Mouse (Mus musculus): ENCODE results near the gene Rps29. TPM values are rescaled to one million over a fixed set of nuclear protein-coding genes. Genes with fewer than 3 reads are reported as not detected.

Rps29 gene
- polyA plus RNA-seq, 2 experiments = 1,849 to 2,273 TPM

GRCm38 (mm10) chr12:69198985-69199384 lies 40.0 kb upstream of the Rps29 start:
- H3K9ac ChIP-seq (ENCODE audit: low read depth, low read length, severe bottlenecking) = no peak overlapping the region
- peaks cover 31% of the 10 kb centered on the region for H3K36me3 ChIP-seq (ENCODE audit: control insufficient read depth, insufficient read depth, low read length)
- TF ChIP-seq POLR2A (IDR thresholded peaks at IDR 0.05; ENCODE audit: borderline replicate concordance, extremely low read depth, insufficient read depth, insufficient read length) = no peak
- H3K27me3 ChIP-seq (ENCODE audit: control insufficient read depth, insufficient read depth, low read length) = no peaks in the 10 kb centered on the region
- H3K4me1 ChIP-seq (ENCODE audit: control insufficient read depth, insufficient read depth, low read length) = peaks cover 16% of the 10 kb centered on the region
- H3K27ac ChIP-seq (replicated peaks; ENCODE audit: low read depth, low read length) = no peak overlapping the region
- H3K9me3 ChIP-seq (ENCODE audit: control insufficient read depth, low read length) = no peaks in the 10 kb centered on the region
- H3K4me3 ChIP-seq (replicated peaks; ENCODE audit: low read length) = 0 out of 2 replicates have a peak overlapping the region, but pooled peaks have one; percentile 95
- peak overlapping the region; percentile 90; the same call in 1 of the 2 replicates for H3K4me2 ChIP-seq (replicated peaks; ENCODE audit: low read depth, low read length, severe bottlenecking)
- DNase-seq (ENCODE audit: low spot score) (no peak), ATAC-seq (ENCODE audit: low FRiP score, low read depth) (no peak)

GRCm38 (mm10) chr12:69198164-69198535 lies 39.2 kb upstream of the Rps29 start, which contains the start of gene Dnaaf2:
Gene Dnaaf2 (minus strand): TSS chr12:69198429.
- 2% methylated on average over 16 of the region's 18 CpGs for WGBS
- Histone ChIP-seq H3K4me1 (ENCODE audit: control insufficient read depth, insufficient read depth, low read length) (peaks cover 16% of the 10 kb centered on the region), H3K36me3 (ENCODE audit: control insufficient read depth, insufficient read depth, low read length) (peaks cover 27% of the 10 kb centered on the region), H3K4me3 (replicated peaks; ENCODE audit: low read length) (peak within 1 kb of the TSS; percentile 95), H3K9ac (ENCODE audit: low read depth, low read length, severe bottlenecking) (peak within 1 kb of the TSS; percentile 84), H3K4me2 (replicated peaks; ENCODE audit: low read depth, low read length, severe bottlenecking) (peak within 1 kb of the TSS; percentile 90), H3K27ac (replicated peaks; ENCODE audit: low read depth, low read length) (peak within 1 kb of the TSS; percentile 83), H3K9me3 (ENCODE audit: control insufficient read depth, low read length) (no peaks in the 10 kb centered on the region), H3K27me3 (ENCODE audit: control insufficient read depth, insufficient read depth, low read length) (no peaks in the 10 kb centered on the region)
- DNase-seq (ENCODE audit: low spot score) = peak; percentile 57
- ATAC-seq (ENCODE audit: low FRiP score, low read depth) = peak; percentile 24
- no peak for TF ChIP-seq POLR2A (IDR thresholded peaks at IDR 0.05; ENCODE audit: borderline replicate concordance, extremely low read depth, insufficient read depth, insufficient read length)

GRCm38 (mm10) chr12:69197378-69198163 lies 38.6 kb upstream of the Rps29 start:
- Histone ChIP-seq H3K4me3 (replicated peaks; ENCODE audit: low read length) (peak overlapping the region; percentile 95), H3K36me3 (ENCODE audit: control insufficient read depth, insufficient read depth, low read length) (peaks cover 27% of the 10 kb centered on the region), H3K4me1 (ENCODE audit: control insufficient read depth, insufficient read depth, low read length) (peaks cover 16% of the 10 kb centered on the region), H3K9ac (ENCODE audit: low read depth, low read length, severe bottlenecking) (peak overlapping the region; percentile 84), H3K27me3 (ENCODE audit: control insufficient read depth, insufficient read depth, low read length) (no peaks in the 10 kb centered on the region), H3K27ac (replicated peaks; ENCODE audit: low read depth, low read length) (peak overlapping the region; percentile 83), H3K9me3 (ENCODE audit: control insufficient read depth, low read length) (no peaks in the 10 kb centered on the region), H3K4me2 (replicated peaks; ENCODE audit: low read depth, low read length, severe bottlenecking) (peak overlapping the region; percentile 90)
- peak; percentile 60 for ATAC-seq (ENCODE audit: low FRiP score, low read depth)
- TF ChIP-seq POLR2A (IDR thresholded peaks at IDR 0.05; ENCODE audit: borderline replicate concordance, extremely low read depth, insufficient read depth, insufficient read length) = no peak
- DNase-seq (ENCODE audit: low spot score) = peak; percentile 29
- under 1% methylated on average over 80 of the region's 94 CpGs for WGBS

- peaks cover 26% of the 10 kb centered on the region for H3K36me3 ChIP-seq (ENCODE audit: control insufficient read depth, insufficient read depth, low read length)
- peak; percentile 50; the same call in 1 of the 2 replicates for TF ChIP-seq POLR2A (IDR thresholded peaks at IDR 0.05; ENCODE audit: borderline replicate concordance, extremely low read depth, insufficient read depth, insufficient read length)
Measured at GRCm38 (mm10) chr12:69196444-69197377, 37.7 kb upstream of the Rps29 start, which contains the start of gene Gm49383. Gene Gm49383 (minus strand): TSS chr12:69197104.

GRCm38 (mm10) chr12:69192637-69193036 lies 33.7 kb upstream of the Rps29 start:
- no peak for DNase-seq (ENCODE audit: low spot score)
- TF ChIP-seq POLR2A (IDR thresholded peaks at IDR 0.05; ENCODE audit: borderline replicate concordance, extremely low read depth, insufficient read depth, insufficient read length) = no peak
- H3K27ac ChIP-seq (replicated peaks; ENCODE audit: low read depth, low read length) = no peak overlapping the region
- peaks cover 36% of the 10 kb centered on the region for H3K36me3 ChIP-seq (ENCODE audit: control insufficient read depth, insufficient read depth, low read length)
- no peak overlapping the region for H3K9ac ChIP-seq (ENCODE audit: low read depth, low read length, severe bottlenecking)
- ATAC-seq (ENCODE audit: low FRiP score, low read depth) = no peak
- no peak overlapping the region for H3K4me2 ChIP-seq (replicated peaks; ENCODE audit: low read depth, low read length, severe bottlenecking)
- 97% methylated on average over 2 of the region's 2 CpGs for WGBS
- peaks cover 8% of the 10 kb centered on the region for H3K4me1 ChIP-seq (ENCODE audit: control insufficient read depth, insufficient read depth, low read length)
- no peaks in the 10 kb centered on the region for H3K27me3 ChIP-seq (ENCODE audit: control insufficient read depth, insufficient read depth, low read length)
- no peak overlapping the region for H3K4me3 ChIP-seq (replicated peaks; ENCODE audit: low read length)
- no peaks in the 10 kb centered on the region for H3K9me3 ChIP-seq (ENCODE audit: control insufficient read depth, low read length)

More at GRCm38 (mm10) chr12:69196444-69197377, 37.7 kb upstream of the Rps29 start, which contains the start of gene Gm49383:
- DNase-seq (ENCODE audit: low spot score) (peak; percentile 77), ATAC-seq (ENCODE audit: low FRiP score, low read depth) (peak; percentile 77)
- H3K4me2 ChIP-seq (replicated peaks; ENCODE audit: low read depth, low read length, severe bottlenecking) = peak within 1 kb of the TSS; percentile 90
- no peaks in the 10 kb centered on the region for H3K9me3 ChIP-seq (ENCODE audit: control insufficient read depth, low read length)
- H3K27me3 ChIP-seq (ENCODE audit: control insufficient read depth, insufficient read depth, low read length) = no peaks in the 10 kb centered on the region
- H3K9ac ChIP-seq (ENCODE audit: low read depth, low read length, severe bottlenecking) = peak within 1 kb of the TSS; percentile 84
- WGBS = under 1% methylated on average over 73 of the region's 75 CpGs
- peaks cover 16% of the 10 kb centered on the region for H3K4me1 ChIP-seq (ENCODE audit: control insufficient read depth, insufficient read depth, low read length)
- peak within 1 kb of the TSS; percentile 83 for H3K27ac ChIP-seq (replicated peaks; ENCODE audit: low read depth, low read length)
- peak within 1 kb of the TSS; percentile 95 for H3K4me3 ChIP-seq (replicated peaks; ENCODE audit: low read length)

All from limb, embryonic 14.5 days (tissue).